Mouse (Mus musculus) MEL (cell line): ENCODE results near the gene Hoxa5. TPM values are rescaled to one million over a fixed set of nuclear protein-coding genes. Genes with fewer than 3 reads are reported as not detected.

Experiments used
- DNase-seq: peaks from one replicate; pipeline ENCODE4 v3.0.0; 2011; ENCODE audit warnings: low read depth, low spot score
- H3K27ac ChIP-seq: 2 replicates; pipeline ENCODE4 v1.5.1; 2012; ENCODE audit warnings: low read depth, mild to moderate bottlenecking, control low read depth, low read length, moderate library complexity; ENCODE audit not compliant: control insufficient read depth
- H3K27me3 ChIP-seq, 2 experiments: fragments of 150-350 bp in 1 of 2; sonication (generic) in 1 of 2; 2 replicates each; pipeline ENCODE4 v1.6.1; 2012; ENCODE audit warnings: low read length in 2 of 2, mild to moderate bottlenecking in 2 of 2, improper control_type of control experiment in 1 of 2, moderate library complexity in 1 of 2; ENCODE audit not compliant: insufficient read depth in 2 of 2, control insufficient read depth in 1 of 2
- H3K36me3 ChIP-seq, 2 experiments: 2 replicates each; pipeline ENCODE4 v1.6.1; 2012 to 2014; ENCODE audit warnings: low read length in 2 of 2, improper control_type of control experiment in 1 of 2, inconsistent platforms in 1 of 2, mild to moderate bottlenecking in 1 of 2; ENCODE audit not compliant: insufficient read depth in 2 of 2, control insufficient read depth in 1 of 2
- H3K4me1 ChIP-seq, 2 experiments: fragments of 150-350 bp in 1 of 2; sonication (generic) in 1 of 2; 2 replicates each; pipeline ENCODE4 v1.6.1; 2012; ENCODE audit warnings: low read length in 2 of 2, improper control_type of control experiment in 1 of 2, mild to moderate bottlenecking in 1 of 2; ENCODE audit not compliant: insufficient read depth in 2 of 2, control insufficient read depth in 1 of 2
- H3K4me3 ChIP-seq, 2 experiments: fragments of 150-350 bp in 1 of 2; sonication (generic) in 1 of 2; 2 replicates each; pipeline ENCODE4 v1.5.1; 2012; ENCODE audit warnings: low read depth in 2 of 2, low read length in 2 of 2, mild to moderate bottlenecking in 2 of 2, moderate library complexity in 2 of 2, control low read depth in 1 of 2, improper control_type of control experiment in 1 of 2; ENCODE audit not compliant: control insufficient read depth in 1 of 2, insufficient read depth in 1 of 2
- H3K79me2 ChIP-seq: 2 replicates; pipeline ENCODE4 v1.6.1; 2012; ENCODE audit warnings: mild to moderate bottlenecking, low read length, moderate library complexity; ENCODE audit not compliant: control insufficient read depth, poor library complexity, insufficient read depth
- H3K9ac ChIP-seq: 2 replicates; pipeline ENCODE4 v1.6.1; 2012; ENCODE audit warnings: low read depth, mild to moderate bottlenecking, control low read depth, low read length, moderate library complexity; ENCODE audit not compliant: control insufficient read depth, poor library complexity, severe bottlenecking
- H3K9me3 ChIP-seq: fragments of 150-350 bp; sonication (generic); replicated peaks from 2 replicates; pipeline ENCODE4 v1.6.1; 2012; ENCODE audit warnings: mild to moderate bottlenecking, low read length, improper control_type of control experiment, moderate library complexity; ENCODE audit not compliant: insufficient read depth
- BHLHE40 ChIP-seq: IDR thresholded peaks from 2 replicates; pipeline ENCODE4 v1.6.1; 2012; ENCODE audit warnings: low read depth, mild to moderate bottlenecking, inconsistent platforms, low read length, improper control_type of control experiment, borderline replicate concordance
- CHD1 ChIP-seq: IDR thresholded peaks from 2 replicates; pipeline ENCODE4 v1.6.1; 2012; ENCODE audit warnings: low read depth, mild to moderate bottlenecking, inconsistent platforms, low read length, improper control_type of control experiment
- E2F4 ChIP-seq: IDR thresholded peaks from 2 replicates; pipeline ENCODE4 v1.6.1; 2011; ENCODE audit warnings: low read depth, low read length, improper control_type of control experiment, borderline replicate concordance
- ELF1 ChIP-seq: IDR thresholded peaks from 2 replicates; pipeline ENCODE4 v1.6.1; 2014; ENCODE audit warnings: low read depth, mild to moderate bottlenecking, inconsistent platforms, low read length, improper control_type of control experiment, moderate library complexity
- EP300 ChIP-seq, 2 experiments: IDR thresholded peaks; 2 replicates each; pipeline ENCODE4 v1.6.1; 2011; ENCODE audit warnings: improper control_type of control experiment in 2 of 2, low read length in 2 of 2, low read depth in 1 of 2, mild to moderate bottlenecking in 1 of 2
- GATA1 ChIP-seq: IDR thresholded peaks from 2 replicates; pipeline ENCODE4 v1.6.1; 2011; ENCODE audit warnings: low read depth, low read length, improper control_type of control experiment
- MAFK ChIP-seq: IDR thresholded peaks from 2 replicates; pipeline ENCODE4 v1.6.1; 2011; ENCODE audit warnings: low read depth, mild to moderate bottlenecking, low read length, improper control_type of control experiment, borderline replicate concordance
- MAZ ChIP-seq: IDR thresholded peaks from 2 replicates; pipeline ENCODE4 v1.6.1; 2012; ENCODE audit warnings: low read depth, mild to moderate bottlenecking, inconsistent platforms, low read length, improper control_type of control experiment
- MXI1 ChIP-seq: IDR thresholded peaks from 2 replicates; pipeline ENCODE4 v1.6.1; 2011; ENCODE audit warnings: mild to moderate bottlenecking, low read depth, low read length, improper control_type of control experiment
- MYB ChIP-seq: IDR thresholded peaks from 2 replicates; pipeline ENCODE4 v1.6.1; 2011; ENCODE audit warnings: mild to moderate bottlenecking, low read depth, low read length, improper control_type of control experiment
- NELFE ChIP-seq: IDR thresholded peaks from 2 replicates; pipeline ENCODE4 v1.6.1; 2011; ENCODE audit warnings: low read depth, low read length, improper control_type of control experiment
- NRF1 ChIP-seq: IDR thresholded peaks from 2 replicates; pipeline ENCODE4 v1.6.1; 2014; ENCODE audit warnings: low read depth, mild to moderate bottlenecking, inconsistent platforms, low read length, improper control_type of control experiment, moderate library complexity; ENCODE audit not compliant: poor library complexity, insufficient read depth, severe bottlenecking
- POLR2A ChIP-seq, 2 experiments: IDR thresholded peaks; 2 replicates each; pipeline ENCODE4 v1.6.1; 2011 to 2012; ENCODE audit warnings: low read length in 2 of 2, mild to moderate bottlenecking in 2 of 2, control low read depth in 1 of 2, improper control_type of control experiment in 1 of 2, low read depth in 1 of 2, moderate library complexity in 1 of 2; ENCODE audit not compliant: control insufficient read depth in 1 of 2, insufficient read depth in 1 of 2, poor library complexity in 1 of 2
- POLR2AphosphoS2 ChIP-seq: IDR thresholded peaks from 2 replicates; pipeline ENCODE4 v1.6.1; 2011; ENCODE audit warnings: low read length, improper control_type of control experiment
- POLR2AphosphoS5 ChIP-seq: IDR thresholded peaks from 2 replicates; pipeline ENCODE4 v1.6.1; 2012; ENCODE audit warnings: low read depth, borderline replicate concordance, mild to moderate bottlenecking, inconsistent platforms, low read length, moderate library complexity, mixed read lengths
- RAD21 ChIP-seq: IDR thresholded peaks from 2 replicates; pipeline ENCODE4 v1.6.1; 2011; ENCODE audit warnings: mild to moderate bottlenecking, low read depth, low read length, improper control_type of control experiment
- TBP ChIP-seq: IDR thresholded peaks from 2 replicates; pipeline ENCODE4 v1.8.0; 2011; ENCODE audit warnings: low read depth, low read length, improper control_type of control experiment
- TCF12 ChIP-seq: IDR thresholded peaks from 2 replicates; pipeline ENCODE4 v1.6.1; 2014; ENCODE audit warnings: low read depth, mild to moderate bottlenecking, inconsistent platforms, low read length, improper control_type of control experiment, moderate library complexity
- ZC3H11A ChIP-seq: IDR thresholded peaks from 2 replicates; pipeline ENCODE4 v1.6.1; 2012; ENCODE audit warnings: low read depth, mild to moderate bottlenecking, inconsistent platforms, low read length, improper control_type of control experiment
- polyA plus RNA-seq, 2 experiments: library from polyadenylated mRNA; stranded (reverse) in 1 of 2; unstranded in 1 of 2; fragments of >175 nt in 1 of 2; fragments of >200 nt in 1 of 2; gene quantifications; 2 replicates each; pipeline versions ENCODE4 v1.2.1 to v1.2.4; 2012; ENCODE audit warnings: low replicate concordance in 2 of 2, low read depth in 1 of 2; ENCODE audit not compliant: insufficient read length in 2 of 2, insufficient read depth in 1 of 2, missing spikeins in 1 of 2
- total RNA-seq: library from RNA; depleted of rRNA; stranded (reverse); fragments of 300-350 nt; gene quantifications from 2 replicates; pipeline ENCODE4 v1.2.3, GENCODE M21; 2012

Gene Hoxa5
- total and polyA plus RNA-seq, 3 experiments, result not detected

- H3K27ac ChIP-seq, result no peak overlapping the region
- H3K4me1 ChIP-seq, result no peaks in the 10 kb centered on the region
- no peaks in the 10 kb centered on the region for H3K36me3 ChIP-seq
- TF ChIP-seq ELF1, result no peak
- H3K4me3 ChIP-seq, result no peak overlapping the region
- H3K9me3 ChIP-seq, result no peaks in the 10 kb centered on the region
- H3K79me2 ChIP-seq, result no peaks in the 10 kb centered on the region
- H3K27me3 ChIP-seq, result no peaks in the 10 kb centered on the region
- no peak overlapping the region for H3K9ac ChIP-seq
- DNase-seq, result no peak
Observed at GRCm38 (mm10) chr6:52239625-52240388, 35.4 kb upstream of the Hoxa5 start.

DNA sequence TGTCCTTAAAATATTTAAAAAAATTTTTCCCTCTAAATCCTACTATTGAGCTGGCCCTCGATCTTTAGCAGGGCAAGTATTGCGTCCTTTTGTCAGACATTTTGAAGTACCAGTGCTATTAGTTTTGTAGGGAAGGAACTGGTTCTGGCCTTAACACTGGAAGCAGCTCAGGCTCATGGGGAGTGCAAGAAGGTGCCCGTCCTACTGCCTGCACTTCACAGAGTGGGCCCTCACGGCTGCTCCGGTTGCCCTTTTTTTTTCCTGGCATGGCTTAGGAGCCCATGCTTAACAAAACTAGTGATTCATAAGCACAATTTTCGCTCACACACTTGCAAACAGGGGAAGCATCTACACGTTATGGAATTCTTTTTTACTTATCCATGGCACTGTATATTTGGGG is 34.6 kb upstream of the Hoxa5 start:
- Histone ChIP-seq H3K79me2 (no peaks in the 10 kb centered on the region), H3K9me3 (no peaks in the 10 kb centered on the region), H3K4me1 (no peaks in the 10 kb centered on the region), H3K27ac (no peak overlapping the region)
- no peak for DNase-seq
- TF ChIP-seq NRF1 (no peak), E2F4 (no peak), NELFE (no peak), MAZ (no peak), MAFK (no peak), CHD1 (no peak), EP300 (IDR thresholded peaks at IDR 0.05; ENCODE audit: low read depth in 1 of 2, low read length in 2 of 2) (no peak), POLR2AphosphoS2 (no peak), TBP (no peak), GATA1 (no peak), POLR2A (IDR thresholded peaks at IDR 0.05; ENCODE audit: control insufficient read depth in 1 of 2, insufficient read depth in 1 of 2, low read depth in 1 of 2, low read length in 2 of 2, poor library complexity in 1 of 2) (no peak), MXI1 (no peak), RAD21 (no peak), ZC3H11A (no peak), POLR2AphosphoS5 (no peak), TCF12 (no peak), BHLHE40 (no peak), MYB (no peak)
- TF ChIP-seq, all 39 proteins: peak for 0
- Histone ChIP-seq H3K9ac (no peak overlapping the region), H3K27me3 (no peaks in the 10 kb centered on the region), H3K36me3 (no peaks in the 10 kb centered on the region), H3K4me3 (no peak overlapping the region)
